Mouse (Mus musculus) lung, embryonic 16.5 days (tissue): ENCODE data around the gene Ier3. TPM values are rescaled to one million over a fixed set of nuclear protein-coding genes. Genes with fewer than 3 reads are reported as not detected.

ENCODE experiments used
- ATAC-seq: fragments of 200-750 bp; cut with Nextera tagmentation; 2 replicates; pipeline ENCODE4 v1.8.0; 2017; ENCODE audit warnings: low read depth, mild to moderate bottlenecking, moderate library complexity
- H3K27ac ChIP-seq: fragments of 300-500 bp; sonication (generic); 2 replicates; pipeline ENCODE4 v1.5.1; 2014; ENCODE audit warnings: mild to moderate bottlenecking, control low read depth, low read length
- H3K27me3 ChIP-seq: fragments of 300-500 bp; sonication (generic); 2 replicates; pipeline ENCODE4 v1.6.1; 2014; ENCODE audit warnings: low read depth, low read length, mixed read lengths; ENCODE audit not compliant: control insufficient read depth, insufficient read depth
- H3K36me3 ChIP-seq: fragments of 300-500 bp; sonication (generic); 2 replicates; pipeline ENCODE4 v1.6.1; 2014; ENCODE audit warnings: low read length; ENCODE audit not compliant: control insufficient read depth, insufficient read depth
- H3K4me1 ChIP-seq: fragments of 300-500 bp; sonication (generic); replicated peaks from 2 replicates; pipeline ENCODE4 v1.6.1; 2014; ENCODE audit warnings: low read length, mixed read lengths; ENCODE audit not compliant: control insufficient read depth, insufficient read depth
- H3K4me2 ChIP-seq: fragments of 300-500 bp; sonication (generic); 2 replicates; pipeline ENCODE4 v1.6.1; 2014; ENCODE audit warnings: low read depth, low read length, control low read depth
- H3K4me3 ChIP-seq: fragments of 300-500 bp; sonication (generic); 2 replicates; pipeline ENCODE4 v1.5.1; 2014; ENCODE audit warnings: mild to moderate bottlenecking, low read length, control low read depth
- H3K9ac ChIP-seq: fragments of 300-500 bp; sonication (generic); 2 replicates; pipeline ENCODE4 v1.6.1; 2014; ENCODE audit warnings: low read length, control low read depth
- H3K9me3 ChIP-seq: fragments of 300-500 bp; sonication (generic); 2 replicates; pipeline ENCODE4 v1.6.1; 2016; ENCODE audit warnings: low read length; ENCODE audit not compliant: control insufficient read depth
- WGBS: fragments of 180-500 bp; shearing (Covaris S2); extraction: QIAGEN DNeasy Blood & Tissue Kit; methylation state at CpG from one replicate; pipeline ENCODE4 v1.1.7; 2014; 5-methylcytosine and 5-hydroxymethylcytosine counted together
- polyA plus RNA-seq: library from polyadenylated mRNA; unstranded; fragments of >200 nt; fragmentation: Nextera tagmentation; extraction: Ambion mirVana; gene quantifications from 2 replicates; pipeline ENCODE4 v1.2.1, GENCODE M21; 2015

Gene Ier3
- polyA plus RNA-seq, 1 experiment from 2014 or later: 21.9 TPM

DNA sequence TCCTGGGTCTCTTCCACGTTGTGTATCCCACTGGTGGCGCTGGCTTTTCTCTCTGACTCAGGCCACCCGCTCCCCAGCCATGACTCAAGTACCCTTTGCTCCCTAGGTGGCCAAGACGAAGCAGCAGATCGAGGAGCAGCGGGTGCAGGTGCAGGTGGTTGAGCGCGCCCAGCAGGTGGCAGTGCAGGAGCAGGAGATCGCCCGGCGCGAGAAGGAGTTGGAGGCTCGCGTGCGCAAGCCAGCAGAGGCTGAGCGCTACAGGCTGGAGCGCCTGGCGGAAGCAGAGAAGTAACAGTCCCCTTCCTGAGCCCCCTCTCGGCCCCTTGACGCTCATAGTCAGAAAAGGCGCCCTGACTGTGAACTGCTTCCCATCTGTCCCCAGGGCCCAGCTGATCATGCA, 8.3 kb downstream of the Ier3 start:
- ATAC-seq: peak; percentile 73
- H3K4me2 ChIP-seq: peak overlapping the region; percentile 19; the same call in 1 of the 2 replicates
- H3K9ac ChIP-seq: no peak overlapping the region
- peaks cover 45% of the 10 kb centered on the region for H3K36me3 ChIP-seq
- no peaks in the 10 kb centered on the region for H3K9me3 ChIP-seq
- peaks cover 19% of the 10 kb centered on the region for H3K4me1 ChIP-seq
- WGBS: 2% methylated on average over 21 of the region's 21 CpGs
- peak overlapping the region; percentile 25 for H3K27ac ChIP-seq
- no peaks in the 10 kb centered on the region for H3K27me3 ChIP-seq
- no peak overlapping the region for H3K4me3 ChIP-seq

DNA sequence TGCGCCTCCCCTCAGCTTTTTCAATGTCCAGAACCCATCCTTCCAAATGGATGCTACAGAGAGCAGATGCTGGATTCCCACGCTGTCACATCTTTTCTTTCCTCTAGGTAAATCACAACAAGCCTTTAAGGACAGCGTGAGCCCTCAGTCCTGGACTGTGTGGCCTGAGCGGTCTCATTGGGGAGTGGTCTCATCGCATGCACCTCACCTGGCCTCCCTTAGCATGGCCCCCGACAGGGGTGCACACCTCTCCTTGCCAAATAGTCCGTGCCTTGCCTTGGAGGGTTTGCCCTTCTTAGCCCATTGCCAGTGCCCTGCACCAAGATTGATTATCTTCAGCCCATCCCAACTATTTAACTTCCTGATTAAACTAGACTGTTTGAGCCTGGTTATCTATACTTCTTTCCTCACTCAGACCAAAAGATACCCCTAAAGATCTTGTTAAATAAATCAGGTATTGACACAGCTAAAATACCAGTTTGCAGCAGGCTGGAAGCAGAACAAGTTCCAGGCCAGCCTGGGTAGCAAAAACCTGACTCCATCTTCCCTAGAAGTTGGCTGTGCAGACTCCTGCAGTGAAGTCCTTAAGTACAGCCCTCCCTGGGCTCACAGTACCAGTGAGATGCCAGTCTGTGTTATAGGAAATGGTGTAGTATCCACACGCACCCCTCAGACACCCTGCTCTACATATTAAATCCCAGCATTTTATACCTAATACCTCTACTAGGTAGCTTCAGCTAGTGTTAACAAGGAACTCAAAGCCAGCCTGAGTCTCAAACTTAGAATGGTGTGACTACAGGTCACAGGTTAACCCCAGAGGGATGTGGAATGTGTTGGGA, 11.1 kb downstream of the Ier3 start:
- H3K4me1 ChIP-seq: peaks cover 37% of the 10 kb centered on the region
- H3K27me3 ChIP-seq: no peaks in the 10 kb centered on the region
- no peak for ATAC-seq
- no peak overlapping the region for H3K27ac ChIP-seq
- 54% methylated on average over 8 of the region's 8 CpGs for WGBS
- no peak overlapping the region for H3K4me2 ChIP-seq
- no peaks in the 10 kb centered on the region for H3K9me3 ChIP-seq
- H3K4me3 ChIP-seq: no peak overlapping the region
- peaks cover 56% of the 10 kb centered on the region for H3K36me3 ChIP-seq
- no peak overlapping the region for H3K9ac ChIP-seq

DNA sequence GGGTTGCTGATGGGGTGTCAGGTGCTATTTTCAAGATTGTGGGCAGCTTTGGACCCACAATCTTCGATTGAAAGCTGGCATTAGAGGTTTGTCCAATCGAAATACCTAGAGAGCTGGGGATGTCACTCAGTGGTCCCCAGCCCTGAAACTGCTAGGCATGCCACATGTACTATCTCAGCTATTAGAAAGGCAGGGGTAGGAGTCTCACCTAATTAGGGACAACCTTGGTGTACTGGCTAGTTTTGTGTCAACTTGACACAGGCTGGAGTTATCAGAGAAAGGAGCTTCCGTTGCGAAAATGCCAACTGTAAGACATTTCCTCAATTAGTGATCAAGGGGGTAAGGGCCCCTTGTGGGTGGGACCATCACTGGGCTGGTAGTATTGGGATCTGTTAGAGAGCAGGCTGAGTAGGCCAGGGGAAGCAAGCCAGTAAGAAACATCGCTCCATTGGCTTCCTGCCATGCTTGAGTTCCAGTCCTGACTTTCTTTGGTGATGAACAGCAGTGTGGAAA, 11.8 kb downstream of the Ier3 start:
- Histone ChIP-seq H3K36me3 (peaks cover 51% of the 10 kb centered on the region), H3K9ac (no peak overlapping the region), H3K27ac (no peak overlapping the region), H3K4me2 (no peak overlapping the region), H3K4me3 (no peak overlapping the region), H3K9me3 (no peaks in the 10 kb centered on the region), H3K27me3 (no peaks in the 10 kb centered on the region), H3K4me1 (peaks cover 37% of the 10 kb centered on the region)
- no peak for ATAC-seq
- WGBS: 23% methylated on average over 5 of the region's 5 CpGs

DNA sequence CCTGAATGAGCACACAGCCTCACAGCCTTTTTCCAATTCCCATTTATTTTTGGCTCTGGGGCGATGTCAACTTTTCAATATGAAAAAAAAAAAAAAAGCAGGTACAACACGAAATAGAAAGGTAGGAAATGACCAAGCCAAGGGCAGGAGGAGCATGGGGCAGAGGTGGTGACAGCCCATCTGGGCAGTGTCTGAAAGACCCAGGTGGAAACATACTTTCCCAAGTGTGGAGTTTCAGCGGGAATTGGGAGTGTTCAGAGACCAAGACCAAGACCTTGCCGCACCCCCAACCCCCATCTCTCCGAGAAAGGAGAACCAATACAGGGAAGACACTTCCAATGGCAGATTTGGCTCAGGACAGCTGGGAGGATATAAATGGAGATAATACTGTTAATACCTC, 12.4 kb downstream of the Ier3 start:
- H3K36me3 ChIP-seq: peaks cover 51% of the 10 kb centered on the region
- no peak for ATAC-seq
- no peaks in the 10 kb centered on the region for H3K27me3 ChIP-seq
- no peaks in the 10 kb centered on the region for H3K9me3 ChIP-seq
- no peak overlapping the region for H3K9ac ChIP-seq
- WGBS: 50% methylated on average over 5 of the region's 5 CpGs
- no peak overlapping the region for H3K27ac ChIP-seq
- peaks cover 37% of the 10 kb centered on the region for H3K4me1 ChIP-seq
- H3K4me3 ChIP-seq: no peak overlapping the region
- no peak overlapping the region for H3K4me2 ChIP-seq

DNA sequence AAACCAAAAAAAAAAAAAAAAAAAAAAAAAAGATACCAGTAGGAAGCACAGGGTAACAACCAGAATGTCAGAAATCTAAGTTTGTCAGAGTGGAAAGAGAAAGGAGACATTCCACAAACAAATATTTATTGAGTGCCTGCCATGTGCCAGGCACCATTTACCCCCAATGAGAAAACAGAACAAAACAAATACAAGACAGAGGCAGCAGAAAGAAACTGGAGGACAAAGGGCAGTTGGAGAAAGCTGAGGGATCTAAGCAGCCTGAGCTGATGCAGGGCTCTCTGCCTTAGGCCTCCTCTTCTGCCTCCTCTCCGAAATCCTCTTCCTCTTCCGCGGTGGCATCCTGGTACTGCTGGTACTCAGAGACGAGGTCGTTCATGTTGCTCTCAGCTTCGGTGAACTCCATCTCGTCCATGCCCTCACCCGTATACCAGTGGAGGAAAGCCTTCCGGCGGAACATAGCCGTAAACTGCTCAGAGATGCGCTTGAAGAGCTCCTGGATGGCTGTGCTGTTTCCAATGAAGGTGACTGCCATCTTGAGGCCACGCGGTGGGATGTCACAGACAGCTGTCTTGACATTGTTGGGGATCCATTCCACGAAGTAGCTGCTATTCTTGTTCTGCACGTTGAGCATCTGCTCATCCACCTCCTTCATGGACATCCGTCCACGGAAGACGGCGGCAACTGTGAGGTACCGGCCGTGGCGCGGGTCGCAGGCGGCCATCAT, 13.4 kb downstream of the Ier3 start:
- H3K27ac ChIP-seq: no peak overlapping the region
- H3K9me3 ChIP-seq: no peaks in the 10 kb centered on the region
- WGBS: 57% methylated on average over 26 of the region's 26 CpGs
- peak overlapping the region; percentile 86 for H3K4me2 ChIP-seq
- peaks cover 51% of the 10 kb centered on the region for H3K36me3 ChIP-seq
- H3K4me1 ChIP-seq: peaks cover 41% of the 10 kb centered on the region
- no peak for ATAC-seq
- peak overlapping the region; percentile 46 for H3K9ac ChIP-seq
- no peaks in the 10 kb centered on the region for H3K27me3 ChIP-seq
- peak overlapping the region; percentile 90 for H3K4me3 ChIP-seq

DNA sequence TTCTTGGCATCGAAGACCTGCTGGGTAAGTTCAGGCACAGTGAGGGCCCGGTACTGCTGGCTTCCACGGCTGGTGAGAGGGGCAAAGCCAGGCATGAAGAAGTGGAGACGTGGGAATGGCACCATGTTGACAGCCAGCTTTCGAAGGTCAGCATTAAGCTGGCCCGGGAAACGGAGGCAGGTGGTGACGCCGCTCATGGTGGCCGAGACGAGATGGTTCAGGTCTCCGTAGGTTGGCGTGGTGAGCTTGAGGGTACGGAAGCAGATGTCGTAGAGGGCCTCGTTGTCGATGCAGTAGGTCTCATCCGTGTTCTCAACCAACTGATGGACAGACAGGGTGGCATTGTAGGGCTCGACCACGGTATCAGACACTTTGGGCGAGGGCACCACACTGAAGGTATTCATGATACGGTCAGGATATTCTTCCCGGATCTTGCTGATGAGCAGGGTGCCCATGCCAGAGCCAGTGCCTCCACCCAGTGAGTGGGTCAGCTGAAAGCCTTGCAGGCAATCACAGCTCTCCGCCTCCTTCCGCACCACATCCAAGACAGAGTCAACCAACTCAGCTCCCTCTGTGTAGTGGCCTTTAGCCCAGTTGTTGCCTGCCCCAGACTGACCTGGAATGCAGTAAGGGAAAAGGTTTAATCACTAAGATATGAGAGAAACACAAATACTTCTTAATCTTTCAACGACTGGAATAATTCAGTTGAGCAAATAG, 14.1 kb downstream of the Ier3 start:
- peaks cover 51% of the 10 kb centered on the region for H3K36me3 ChIP-seq
- peaks cover 33% of the 10 kb centered on the region for H3K4me1 ChIP-seq
- ATAC-seq: no peak
- peak overlapping the region; percentile 90 for H3K4me3 ChIP-seq
- H3K9ac ChIP-seq: peak overlapping the region; percentile 82
- no peaks in the 10 kb centered on the region for H3K27me3 ChIP-seq
- H3K4me2 ChIP-seq: peak overlapping the region; percentile 86
- 52% methylated on average over 26 of the region's 26 CpGs for WGBS
- H3K27ac ChIP-seq: no peak overlapping the region
- H3K9me3 ChIP-seq: no peaks in the 10 kb centered on the region

DNA sequence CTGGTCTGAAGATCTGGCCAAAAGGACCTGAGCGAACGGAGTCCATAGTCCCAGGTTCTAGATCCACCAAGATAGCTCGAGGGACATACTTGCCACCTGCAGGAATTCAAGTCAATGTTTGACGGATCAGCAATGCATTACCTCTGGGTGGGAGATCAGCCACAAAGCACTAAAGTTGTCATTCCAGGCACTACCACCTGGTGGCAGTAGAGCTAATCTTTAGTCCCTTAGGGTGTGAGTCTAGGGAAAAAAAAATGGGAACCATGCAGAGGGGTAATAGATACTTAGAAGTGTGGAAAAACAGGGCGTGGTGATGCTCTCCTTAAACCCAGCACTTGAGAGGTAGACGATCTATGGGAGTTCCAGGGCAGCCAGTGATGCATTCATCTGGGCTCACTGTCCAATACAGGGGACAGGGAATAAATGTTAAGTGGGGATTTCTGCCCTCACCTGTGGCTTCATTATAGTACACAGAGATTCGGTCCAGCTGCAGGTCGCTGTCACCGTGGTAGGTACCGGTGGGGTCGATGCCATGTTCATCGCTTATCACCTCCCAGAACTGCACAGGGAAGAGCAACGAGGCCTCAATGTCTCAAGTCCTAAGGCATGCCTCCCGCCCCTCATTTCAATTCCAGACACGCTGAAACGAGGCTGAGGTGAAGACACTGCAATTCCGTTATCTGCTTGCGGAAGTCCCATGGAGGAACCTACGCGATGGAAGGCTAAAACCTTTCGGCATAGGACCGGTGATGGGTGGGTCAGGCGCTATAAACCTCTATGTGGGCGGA, 14.9 kb downstream of the Ier3 start:
- Histone ChIP-seq H3K9me3 (no peaks in the 10 kb centered on the region), H3K36me3 (peaks cover 48% of the 10 kb centered on the region), H3K27ac (peak overlapping the region; percentile 100), H3K27me3 (no peaks in the 10 kb centered on the region), H3K4me2 (peak overlapping the region; percentile 86), H3K9ac (peak overlapping the region; percentile 82), H3K4me1 (peaks cover 33% of the 10 kb centered on the region), H3K4me3 (peak overlapping the region; percentile 90)
- no peak for ATAC-seq
- 5% methylated on average over 24 of the region's 24 CpGs for WGBS

DNA sequence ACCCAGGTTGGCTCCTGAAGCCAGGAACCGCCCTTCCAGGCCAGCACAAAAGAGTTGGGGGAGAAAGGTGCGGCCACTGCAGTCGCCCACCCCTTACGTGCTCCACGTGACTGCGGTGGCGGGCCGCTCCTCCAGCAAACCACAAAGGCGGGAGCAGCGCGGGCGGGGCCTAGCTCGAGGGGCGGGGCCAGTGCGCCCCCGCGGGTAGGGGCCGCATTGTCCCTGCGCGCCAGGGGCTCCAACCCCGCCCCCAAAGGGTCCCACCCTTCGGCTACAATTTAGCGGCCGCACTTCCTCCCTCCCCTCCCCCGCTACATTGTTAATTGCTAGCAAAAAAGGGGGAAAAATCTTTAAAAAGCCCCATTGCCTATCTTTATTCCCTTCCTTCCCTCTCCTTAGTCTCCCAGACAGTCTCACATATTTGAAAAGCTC, 15.5 kb downstream of the Ier3 start:
- H3K27me3 ChIP-seq: no peaks in the 10 kb centered on the region
- peak overlapping the region; percentile 100 for H3K27ac ChIP-seq
- peak overlapping the region; percentile 82 for H3K9ac ChIP-seq
- H3K4me3 ChIP-seq: peak overlapping the region; percentile 90
- peaks cover 45% of the 10 kb centered on the region for H3K36me3 ChIP-seq
- H3K4me2 ChIP-seq: peak overlapping the region; percentile 86
- no peaks in the 10 kb centered on the region for H3K9me3 ChIP-seq
- WGBS: under 1% methylated on average over 25 of the region's 25 CpGs
- peaks cover 33% of the 10 kb centered on the region for H3K4me1 ChIP-seq
- ATAC-seq: peak; percentile 53
